Mouse (Mus musculus) liver, embryonic 14.5 days (tissue): ENCODE data around the gene Thra.

Source experiments
- CTCF ChIP-seq: IDR thresholded peaks from 2 replicates; pipeline ENCODE4 v1.5.1; 2016; ENCODE audit warnings: antibody characterized with exemption, low read depth, control low read depth
- EP300 ChIP-seq: IDR thresholded peaks from 2 replicates; pipeline ENCODE4 v1.6.1; 2016; ENCODE audit warnings: antibody characterized with exemption, low read depth

DNA sequence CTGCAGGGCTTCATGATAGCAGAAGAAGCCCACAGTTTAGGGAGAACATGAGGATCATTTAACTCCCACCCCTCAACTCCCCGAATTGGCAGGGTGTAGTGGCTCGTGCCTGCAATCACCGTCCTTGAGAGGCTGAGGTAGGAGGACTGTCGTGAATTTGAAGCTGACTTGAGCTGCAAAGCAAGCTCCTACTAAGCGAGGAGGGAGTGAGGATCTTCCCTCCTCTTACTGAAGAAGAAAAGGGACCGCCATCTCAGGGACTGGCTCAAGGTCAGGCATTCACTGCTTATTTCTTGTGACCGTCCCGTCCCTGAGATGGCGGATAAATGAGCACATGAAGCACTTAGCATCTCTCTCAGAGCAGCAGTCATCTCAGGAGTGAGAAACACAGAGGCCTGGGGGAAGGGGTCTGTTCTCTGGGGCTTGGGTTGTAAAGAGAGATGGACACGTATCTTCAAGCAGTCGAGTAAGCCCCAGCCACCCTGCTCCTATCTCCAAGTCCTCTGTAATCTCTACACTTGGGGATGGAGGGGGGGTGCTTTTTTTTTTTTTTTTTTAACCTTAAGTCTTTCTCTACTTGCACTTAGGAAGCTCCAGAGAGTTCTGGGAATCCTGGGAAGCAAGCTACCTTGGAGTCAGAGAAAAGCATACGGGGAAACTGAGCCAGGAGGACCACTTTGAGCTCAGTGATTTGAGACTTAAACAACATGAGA, 35.8 kb downstream of the Thra start:
- no peak for TF ChIP-seq CTCF
- TF ChIP-seq EP300 = no peak
